Mouse (Mus musculus) embryonic fibroblast, embryonic 13.5 days (primary cell): ENCODE results near the gene Rab6b. TPM values are rescaled to one million over a fixed set of nuclear protein-coding genes. Genes with fewer than 3 reads are reported as not detected.

Source experiments
- H3K27ac ChIP-seq: 2 replicates; pipeline ENCODE4 v1.5.1; 2012; ENCODE audit warnings: low read length, control low read depth, inconsistent platforms; ENCODE audit not compliant: insufficient read depth
- H3K4me1 ChIP-seq: 2 replicates; pipeline ENCODE4 v1.6.1; 2011; ENCODE audit warnings: low read length; ENCODE audit not compliant: control insufficient read depth, insufficient read depth
- H3K4me3 ChIP-seq: 2 replicates; pipeline ENCODE4 v1.5.1; 2011; ENCODE audit warnings: mild to moderate bottlenecking, control low read depth, low read length; ENCODE audit not compliant: insufficient read depth
- CTCF ChIP-seq: IDR thresholded peaks from 2 replicates; pipeline ENCODE4 v1.5.1; 2011; ENCODE audit warnings: mild to moderate bottlenecking, control low read depth, low read length, moderate library complexity, borderline replicate concordance; ENCODE audit not compliant: insufficient read depth
- POLR2A ChIP-seq: IDR thresholded peaks from 2 replicates; pipeline ENCODE4 v1.6.1; 2011; ENCODE audit warnings: low read depth, mild to moderate bottlenecking, control low read depth, low read length, moderate library complexity
- polyA plus RNA-seq: library from polyadenylated mRNA; stranded (reverse); fragments of >200 nt; gene quantifications from 2 replicates; pipeline ENCODE4 v1.2.4, GENCODE M21; 2011; ENCODE audit warnings: low read depth; ENCODE audit not compliant: missing spikeins, insufficient read length

Rab6b gene
- polyA plus RNA-seq, 1 experiment, result 1.7 TPM

DNA sequence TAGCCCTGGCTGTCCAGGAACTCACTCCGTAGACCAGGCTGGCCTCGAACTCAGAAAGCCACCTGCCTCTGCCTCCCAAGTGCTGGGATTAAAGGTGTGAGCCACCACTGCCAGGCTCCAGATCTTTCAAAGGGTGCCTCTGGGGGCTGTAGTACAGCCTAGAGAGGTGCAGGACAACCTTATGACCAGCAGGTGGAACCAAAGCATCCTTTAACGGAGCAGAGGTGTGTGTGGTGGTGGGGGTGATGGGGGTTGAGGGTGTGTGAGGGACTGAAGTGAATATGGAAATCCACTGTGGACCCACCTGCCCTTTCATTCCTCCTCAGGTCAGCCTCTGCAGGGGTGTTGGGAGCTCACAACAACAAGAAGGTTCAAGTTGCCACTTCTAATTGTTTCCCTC is 113.9 kb downstream of the Rab6b start:
- Histone ChIP-seq H3K4me1 (no peaks in the 10 kb centered on the region), H3K27ac (no peak overlapping the region)
- TF ChIP-seq CTCF (no peak; the same call in 1 of the 2 replicates), POLR2A (no peak)

DNA sequence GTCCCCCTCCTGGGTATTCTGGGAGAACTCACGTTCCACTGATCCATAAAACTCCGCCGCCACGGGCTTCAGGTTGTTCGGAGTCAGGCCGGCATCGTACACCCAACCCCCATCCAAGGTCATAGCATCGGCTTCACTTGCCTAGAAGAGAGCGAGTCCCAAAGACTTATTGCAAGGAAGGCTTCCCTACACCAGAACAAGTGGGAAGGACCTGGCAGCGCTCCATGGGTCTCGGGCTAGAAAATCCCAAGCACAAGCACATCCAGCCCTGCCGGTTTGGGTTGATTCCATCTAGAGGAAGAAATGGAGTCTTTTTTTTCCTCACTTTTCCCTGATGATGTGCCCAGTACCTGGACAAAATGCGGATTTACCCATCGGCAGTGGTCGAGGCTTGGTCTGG is 115.2 kb downstream of the Rab6b start:
- no peak for TF ChIP-seq CTCF
- no peak for TF ChIP-seq POLR2A
- H3K4me3 ChIP-seq, result no peak overlapping the region
- no peak overlapping the region for H3K27ac ChIP-seq
- no peaks in the 10 kb centered on the region for H3K4me1 ChIP-seq

More for the DNA sequence above, 113.9 kb downstream of the Rab6b start:
- H3K4me3 ChIP-seq, result no peak overlapping the region

DNA sequence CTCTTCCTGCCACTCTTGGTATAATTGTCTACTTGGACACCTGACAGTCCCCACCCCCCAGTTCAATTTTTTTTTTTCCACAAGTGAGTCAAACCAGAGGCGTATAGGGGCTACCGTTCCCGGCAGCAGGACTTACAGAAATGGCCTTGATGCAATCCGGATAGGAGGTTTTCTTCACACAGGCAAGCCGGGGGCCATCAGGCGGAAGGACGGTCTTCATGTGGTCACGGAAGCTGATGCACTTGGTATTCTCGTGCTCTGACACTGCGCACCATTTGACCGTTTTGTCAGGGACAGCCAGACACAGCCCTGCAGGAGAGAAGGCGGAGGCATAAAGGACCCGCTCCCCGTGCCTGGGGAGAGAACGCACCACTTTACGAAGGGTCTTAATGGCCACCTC is 116.2 kb downstream of the Rab6b start:
- TF ChIP-seq CTCF, result no peak
- no peak for TF ChIP-seq POLR2A
- no peaks in the 10 kb centered on the region for H3K4me1 ChIP-seq
- H3K27ac ChIP-seq, result no peak overlapping the region
- H3K4me3 ChIP-seq, result no peak overlapping the region

DNA sequence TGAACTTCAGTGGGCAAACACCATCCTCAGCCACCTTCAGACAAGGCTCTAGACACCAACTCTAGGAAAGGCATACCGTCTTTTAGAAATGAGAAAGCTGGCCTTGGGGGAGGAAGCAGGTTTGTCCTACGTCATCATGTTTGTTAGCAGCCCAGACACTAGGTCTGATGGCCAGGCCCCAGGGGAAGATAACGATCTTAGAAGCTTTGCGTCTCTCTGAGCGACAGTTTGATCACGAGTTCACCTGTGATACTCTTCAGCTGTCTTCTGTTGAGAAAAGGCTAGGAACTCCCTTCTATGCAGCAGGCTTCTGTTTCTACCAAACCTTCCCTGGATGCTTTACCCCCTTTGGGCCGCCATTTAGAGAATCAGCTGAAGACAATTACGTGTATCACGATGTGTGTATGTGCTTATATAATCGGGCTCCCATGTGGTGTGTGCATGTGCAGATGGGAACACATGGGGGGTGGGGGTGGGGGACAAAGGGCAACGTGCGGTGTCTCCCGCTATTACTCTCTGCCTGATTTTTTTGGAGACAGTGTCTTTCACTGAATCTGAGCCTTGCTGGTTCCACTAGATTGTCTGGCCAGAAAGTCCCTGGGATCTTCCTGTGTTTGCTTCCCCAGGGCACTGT is 116.9 kb downstream of the Rab6b start:
- no peaks in the 10 kb centered on the region for H3K4me1 ChIP-seq
- H3K4me3 ChIP-seq, result no peak overlapping the region
- no peak for TF ChIP-seq POLR2A
- TF ChIP-seq CTCF, result no peak
- no peak overlapping the region for H3K27ac ChIP-seq

DNA sequence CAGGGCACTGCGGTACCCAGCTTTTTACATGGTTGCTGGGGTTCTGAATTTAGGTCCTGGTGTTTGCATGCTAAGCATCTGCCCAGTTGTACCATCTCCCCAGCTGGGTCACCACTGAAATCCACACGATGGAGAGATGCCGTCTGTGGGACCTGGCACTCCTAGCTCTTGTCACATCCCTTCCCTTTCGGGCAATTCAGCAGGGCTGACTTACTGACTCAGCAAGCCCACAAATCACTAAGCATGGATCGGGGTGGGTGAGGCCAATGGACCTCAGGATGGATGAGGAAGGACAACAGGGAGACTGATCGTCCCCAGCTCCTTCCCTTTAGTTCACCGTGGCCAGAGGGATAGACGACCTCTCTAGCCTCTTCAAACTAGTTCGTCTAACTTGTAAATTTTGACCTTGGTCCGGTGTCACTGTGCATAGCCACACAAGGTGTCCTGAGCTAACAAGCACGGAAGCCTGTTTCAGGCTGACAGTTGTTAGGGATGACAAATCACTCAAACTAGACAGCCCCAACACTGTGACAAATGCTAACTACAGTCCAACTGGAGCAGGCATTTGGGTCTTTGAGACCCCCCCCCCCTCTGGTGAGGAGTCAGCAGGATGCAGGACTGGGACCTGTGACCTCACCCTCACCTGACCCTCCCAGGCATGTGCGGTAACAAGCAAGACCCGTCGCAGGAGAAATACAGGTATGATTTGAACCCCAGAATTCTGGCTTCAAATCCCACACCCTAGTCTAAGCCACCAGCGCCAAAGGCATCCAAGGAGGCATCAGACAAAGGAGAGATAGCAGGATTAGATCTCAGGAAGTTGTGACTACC is 117.7 kb downstream of the Rab6b start:
- Histone ChIP-seq H3K4me1 (no peaks in the 10 kb centered on the region), H3K4me3 (no peak overlapping the region), H3K27ac (no peak overlapping the region)
- TF ChIP-seq POLR2A (no peak), CTCF (no peak)

DNA sequence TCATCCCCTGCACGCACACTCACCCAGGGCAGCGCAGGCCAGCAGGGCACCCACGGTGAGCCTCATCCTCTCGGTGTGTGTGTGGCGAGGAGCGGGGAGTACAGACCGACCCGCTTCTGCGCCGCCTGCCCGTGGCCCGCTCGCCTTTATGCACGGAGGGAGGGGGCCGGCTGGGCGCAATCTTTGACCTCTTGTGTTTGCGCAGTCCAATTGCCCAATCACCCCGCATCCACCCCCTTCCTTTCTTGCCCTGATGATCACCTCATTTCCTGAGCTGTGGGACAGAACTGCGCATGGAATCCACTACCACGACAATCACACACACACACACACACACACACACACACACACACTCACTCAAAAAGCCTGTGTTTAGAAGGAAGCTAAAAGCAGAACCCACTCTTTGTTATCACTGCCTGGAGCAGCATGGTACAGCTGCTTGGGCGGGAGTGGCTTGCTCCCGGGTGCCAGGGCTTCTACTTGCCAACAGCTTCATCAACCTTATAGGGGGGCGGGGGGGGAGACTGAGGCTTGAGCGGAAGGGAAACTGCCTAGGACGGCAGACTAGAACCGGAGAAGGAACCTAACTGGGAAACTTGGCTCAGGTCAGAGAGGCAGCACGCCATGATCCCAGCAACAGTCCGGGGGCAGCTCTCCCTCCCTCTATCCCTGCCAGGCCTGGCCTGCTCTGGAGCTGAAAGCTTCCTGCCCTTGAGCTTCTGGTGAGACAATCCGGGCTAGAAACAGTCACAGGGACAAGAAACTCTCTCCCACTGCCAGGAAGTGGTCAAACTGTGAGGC is 118.8 kb downstream of the Rab6b start, which contains the start of the genes Gm20425 and Trf:
Gene Gm20425, minus strand, starts transcription at position 157 of the 801 bp plus-strand sequence.
Gene Trf, minus strand, starts transcription at position 294 of the 801 bp plus-strand sequence.
- Histone ChIP-seq H3K27ac (no peak within 1 kb of the TSS), H3K4me3 (no peak within 1 kb of the TSS), H3K4me1 (no peaks in the 10 kb centered on the region)
- no peak for TF ChIP-seq CTCF
- TF ChIP-seq POLR2A, result no peak

DNA sequence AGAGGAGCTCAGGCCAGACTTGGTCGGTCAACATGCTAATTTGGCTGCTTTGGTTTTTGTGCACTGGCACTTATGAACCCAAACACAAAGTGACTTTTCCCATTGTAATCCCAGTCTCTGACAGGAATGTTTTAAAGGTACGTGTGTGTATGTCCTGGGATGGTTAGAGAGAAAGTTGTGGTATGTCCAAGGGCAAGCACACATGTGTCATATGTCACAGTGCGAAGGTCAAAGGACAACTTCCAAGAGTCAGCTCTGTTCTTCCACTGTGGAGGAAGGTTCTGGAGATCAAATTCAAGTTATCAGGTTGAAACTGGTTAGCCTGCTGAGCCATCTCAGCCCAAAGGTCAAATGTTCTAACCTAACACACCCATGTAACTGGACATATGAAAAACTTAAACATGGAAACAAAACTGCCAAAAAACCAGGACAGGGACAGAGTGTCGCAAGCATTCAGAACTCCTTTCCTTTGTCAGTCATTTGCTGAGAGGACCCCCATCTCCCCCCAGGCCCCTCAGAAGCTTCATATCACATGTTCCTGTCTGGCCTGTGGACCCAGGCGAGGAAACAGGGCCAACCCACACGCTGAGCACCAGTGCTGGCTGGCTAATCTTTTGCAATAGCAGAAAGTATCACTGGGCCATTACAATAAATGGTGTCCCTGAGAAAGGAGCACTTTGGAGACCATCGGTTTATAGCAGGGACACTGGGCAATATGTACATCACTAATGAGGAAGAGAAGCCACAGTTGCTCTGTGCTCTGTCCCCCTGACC is 120.8 kb downstream of the Rab6b start:
- no peak for TF ChIP-seq POLR2A
- TF ChIP-seq CTCF, result no peak
- H3K27ac ChIP-seq, result no peak overlapping the region

DNA sequence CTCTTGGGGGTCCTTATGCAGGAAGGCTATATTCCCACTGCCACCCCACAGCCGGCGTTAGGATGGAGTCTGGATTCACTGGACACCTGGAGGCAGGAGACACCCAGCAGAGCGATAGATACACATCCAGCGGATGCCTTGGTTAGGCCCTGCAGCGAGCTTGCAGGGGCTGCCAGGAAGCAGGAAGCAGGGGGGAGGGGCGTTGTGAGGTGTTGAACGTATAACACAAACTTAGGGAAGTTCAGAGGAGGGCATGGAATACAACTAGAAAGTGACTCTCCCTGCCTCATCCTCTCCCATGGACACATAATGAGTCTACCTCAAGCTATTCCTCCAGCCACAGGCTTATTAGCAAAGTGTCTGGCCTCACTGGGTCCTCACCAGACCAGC is 121.4 kb downstream of the Rab6b start:
- TF ChIP-seq CTCF (no peak), POLR2A (no peak)
- H3K27ac ChIP-seq, result no peak overlapping the region
- H3K4me3 ChIP-seq, result no peak overlapping the region
- H3K4me1 ChIP-seq, result no peaks in the 10 kb centered on the region

More for the DNA sequence above, 120.8 kb downstream of the Rab6b start:
- Histone ChIP-seq H3K4me3 (no peak overlapping the region), H3K4me1 (no peaks in the 10 kb centered on the region)

DNA sequence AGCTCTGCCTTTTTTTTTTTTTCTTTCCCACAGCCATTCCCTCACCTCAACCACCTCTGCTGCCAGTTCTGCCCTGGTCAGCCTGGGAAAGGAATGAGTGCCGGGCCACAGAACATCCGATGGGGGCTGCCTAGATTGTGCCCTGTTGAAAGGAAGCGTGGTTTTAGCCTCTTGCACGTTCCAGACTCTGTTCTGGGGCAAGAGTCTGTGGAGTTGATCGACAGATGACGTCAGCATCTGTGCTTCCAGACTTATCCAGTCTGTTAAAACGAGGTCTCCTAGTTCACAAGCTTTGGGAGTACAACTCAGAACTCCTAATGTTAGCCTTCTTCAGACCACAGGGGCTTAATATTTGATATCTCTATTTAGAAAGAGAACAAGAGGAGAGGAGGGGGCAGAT is 122.5 kb downstream of the Rab6b start:
- Histone ChIP-seq H3K4me1 (no peaks in the 10 kb centered on the region), H3K27ac (no peak overlapping the region), H3K4me3 (no peak overlapping the region)
- no peak for TF ChIP-seq POLR2A
- TF ChIP-seq CTCF, result no peak
